Mouse (Mus musculus): Measurements from ENCODE around the gene Son. TPM values are rescaled to one million over a fixed set of nuclear protein-coding genes. Genes with fewer than 3 reads are reported as not detected.
"Not testable (repeated sequence)": the region's sequence is repeated elsewhere in the genome, so short reads cannot be mapped to it uniquely, and the experiment has no call there.

Son gene
- total RNA-seq, 2 experiments from 2014 or later, result 241 to 252 TPM

DNA sequence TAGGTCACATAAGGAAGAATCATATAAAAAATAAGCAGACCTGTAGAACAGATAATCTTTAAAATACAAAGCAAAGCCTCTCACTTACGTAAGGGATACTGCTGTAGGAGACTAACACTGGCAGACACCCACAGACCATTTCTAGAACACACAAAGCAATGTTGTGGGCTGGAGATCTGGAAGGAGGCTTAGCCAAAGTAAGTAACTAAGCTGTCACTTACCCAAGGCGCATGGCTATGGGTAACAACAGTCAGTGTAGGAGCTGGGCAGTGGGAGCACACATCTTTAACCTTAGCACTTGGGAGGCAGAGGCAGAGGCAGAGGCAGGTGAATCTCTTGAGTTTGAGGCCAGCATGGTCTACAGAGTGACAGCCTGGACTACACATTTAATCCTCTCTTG lies 7.7 kb upstream of the Son start:
- no peak for DNase-seq

DNA sequence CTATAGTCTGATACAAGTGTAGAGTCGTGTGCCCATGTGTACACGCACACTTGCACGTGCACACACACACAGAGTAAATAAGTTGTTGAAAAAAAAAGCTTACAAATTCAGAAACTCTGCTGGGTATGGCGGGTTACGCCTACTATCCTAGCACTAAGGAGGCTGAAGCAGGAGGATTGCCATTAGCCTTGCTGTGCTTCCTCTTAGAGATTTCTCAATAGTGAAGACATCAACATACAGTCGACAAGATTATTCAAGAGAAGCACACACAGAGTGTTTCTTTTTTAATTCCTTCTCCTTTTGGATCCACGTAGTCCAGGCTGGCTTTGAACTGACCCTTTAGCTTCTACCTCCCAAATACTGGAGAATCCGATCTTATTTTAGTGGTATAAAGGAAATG lies 7.1 kb upstream of the Son start:
- DNase-seq, result no peak

DNA sequence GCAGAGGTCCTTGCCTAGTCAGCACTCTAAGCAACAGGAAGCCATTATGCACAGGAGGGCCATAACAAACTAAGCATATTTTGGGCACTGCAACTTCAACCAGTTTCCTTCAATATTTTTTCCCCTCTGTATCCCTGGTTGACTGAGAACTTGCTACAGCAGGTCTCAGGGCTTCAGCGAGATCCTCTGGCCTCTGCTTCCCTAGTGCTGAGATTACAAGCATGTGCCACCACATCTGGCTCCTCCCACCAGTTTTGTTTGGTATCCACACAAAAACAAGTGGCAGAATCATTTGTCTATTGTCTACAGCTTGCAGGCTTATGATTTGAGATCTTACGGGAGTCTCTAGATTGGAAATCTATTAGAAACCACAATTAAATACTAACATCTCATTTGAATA lies 2.4 kb upstream of the Son start:
- no peak for DNase-seq

DNA sequence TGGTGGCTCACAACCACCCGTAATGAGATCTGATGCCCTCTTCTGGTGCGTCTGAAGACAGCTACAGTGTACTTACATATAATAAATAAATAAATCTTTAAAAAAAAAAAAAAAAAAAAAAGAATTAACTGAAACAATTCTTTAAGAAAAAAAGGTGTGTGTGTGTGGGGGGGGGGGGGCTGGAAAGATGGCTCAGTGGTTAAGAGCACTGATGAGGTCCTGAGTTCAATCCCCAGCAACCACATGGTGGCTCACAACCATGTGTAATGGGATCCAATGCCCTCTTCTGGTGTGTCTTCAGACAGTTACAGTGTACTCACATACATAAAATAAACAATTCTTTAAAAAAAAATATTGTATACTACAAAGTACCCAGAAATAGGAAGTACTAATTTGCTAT lies 1.9 kb upstream of the Son start:
- DNase-seq, result not testable (repeated sequence)

DNA sequence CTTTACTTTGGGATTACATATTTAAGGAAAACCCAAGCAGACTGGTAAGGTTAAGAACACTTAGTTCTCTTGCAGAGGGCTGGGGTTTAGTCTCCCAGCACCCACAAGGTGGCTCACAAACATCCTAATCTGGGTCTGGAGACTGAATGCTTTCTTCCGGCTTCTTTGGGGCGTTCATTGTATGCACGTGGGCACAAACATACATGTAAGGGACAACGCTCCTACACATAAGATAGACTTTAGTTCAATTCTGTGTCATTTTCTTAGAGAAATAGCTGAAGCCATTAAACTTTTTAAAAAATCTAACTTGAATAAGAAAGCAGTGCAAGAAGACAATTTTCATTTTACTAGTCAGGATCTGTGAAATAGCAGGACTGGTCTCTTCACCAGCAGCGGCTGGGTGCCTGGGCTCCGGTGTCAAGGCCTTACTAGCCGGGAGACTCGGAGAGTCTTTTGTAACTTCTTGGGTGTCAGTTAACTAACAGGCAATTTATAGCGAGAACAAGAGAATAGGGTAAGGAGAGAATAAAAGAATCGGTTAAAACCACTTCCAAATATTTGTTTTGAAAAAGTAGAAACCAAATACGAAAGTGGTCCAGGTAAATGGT lies 1.2 kb upstream of the Son start:
- no peak for DNase-seq

DNA sequence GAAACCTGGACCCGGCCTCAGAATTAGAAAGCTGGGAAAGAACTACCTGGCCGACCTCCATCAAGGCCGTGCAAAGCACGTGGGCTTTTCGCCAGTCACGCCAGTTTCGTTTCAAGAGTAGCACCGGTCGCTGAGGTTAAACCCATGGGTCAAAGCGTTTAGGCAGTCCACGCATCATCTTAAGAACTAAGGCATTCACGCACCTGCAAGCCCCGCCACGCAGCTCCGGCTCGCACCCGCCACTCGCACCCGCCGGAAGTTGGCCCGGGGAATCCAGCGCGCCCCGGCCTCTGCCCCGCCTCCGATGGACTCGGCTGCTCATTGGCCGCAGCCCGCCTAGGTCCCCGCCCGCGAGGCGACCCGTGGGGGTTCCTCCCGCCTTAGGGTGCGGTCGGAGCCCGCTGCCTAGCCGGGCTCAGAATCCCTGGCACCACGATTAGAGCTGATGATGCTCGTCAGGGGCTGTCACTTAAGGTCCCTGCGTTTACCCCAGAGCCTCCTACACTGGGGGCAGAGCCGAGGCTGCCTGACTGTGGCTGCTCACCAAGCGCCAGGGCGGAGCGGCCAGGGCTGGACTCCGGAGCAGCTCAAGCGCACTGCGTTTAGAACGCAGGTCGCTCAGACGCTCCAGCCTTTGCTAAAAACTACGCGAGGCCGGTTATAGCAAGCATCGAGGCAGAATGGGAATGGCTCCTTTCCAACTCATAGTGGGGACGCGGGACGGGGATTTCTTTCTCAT lies 456 bp upstream of the Son start, which contains the start of gene Gart:
Gart (minus strand) TSS at position 272 of the 739 bp plus-strand sequence.
- DNase-seq, result peak; percentile 93 to 94

DNA sequence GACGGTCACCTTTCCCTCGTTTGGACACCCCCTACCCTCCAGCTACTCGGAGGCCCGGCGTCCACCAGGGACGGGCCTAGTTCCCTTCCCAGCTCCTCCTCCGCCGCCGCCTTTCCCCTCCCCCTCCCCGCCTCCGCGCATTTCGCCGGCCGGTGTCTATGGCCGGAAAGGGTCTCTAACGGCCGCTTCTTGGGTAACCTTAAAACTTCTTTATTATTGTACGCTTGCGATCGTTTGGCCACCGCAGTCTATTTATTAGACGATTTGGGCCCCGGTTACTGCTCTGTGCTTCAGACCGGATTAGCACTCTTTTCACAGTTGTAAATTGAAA lies 879 bp downstream of the Son start:
- DNase-seq, result peak; percentile 72 to 76

DNA sequence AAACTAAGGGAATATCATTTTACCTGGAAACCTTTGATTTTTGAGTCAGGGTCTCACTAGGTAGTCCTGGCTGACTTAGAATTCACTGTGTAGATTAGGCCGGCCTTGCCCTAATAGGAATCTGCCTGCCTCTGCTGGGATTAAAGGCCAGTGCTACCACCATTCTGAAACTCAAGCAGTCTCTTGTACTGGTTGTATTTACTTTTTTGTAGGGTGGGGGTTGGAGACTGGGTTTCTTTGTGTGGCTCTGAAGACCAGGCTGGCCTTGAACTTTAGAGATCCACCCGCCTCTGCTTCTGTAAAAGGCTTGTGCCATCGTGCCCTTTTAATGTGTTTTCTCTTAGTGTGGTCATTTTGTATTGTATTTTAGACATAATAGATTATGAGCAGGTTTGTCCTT lies 1.9 kb downstream of the Son start:
- DNase-seq, result no peak

DNA sequence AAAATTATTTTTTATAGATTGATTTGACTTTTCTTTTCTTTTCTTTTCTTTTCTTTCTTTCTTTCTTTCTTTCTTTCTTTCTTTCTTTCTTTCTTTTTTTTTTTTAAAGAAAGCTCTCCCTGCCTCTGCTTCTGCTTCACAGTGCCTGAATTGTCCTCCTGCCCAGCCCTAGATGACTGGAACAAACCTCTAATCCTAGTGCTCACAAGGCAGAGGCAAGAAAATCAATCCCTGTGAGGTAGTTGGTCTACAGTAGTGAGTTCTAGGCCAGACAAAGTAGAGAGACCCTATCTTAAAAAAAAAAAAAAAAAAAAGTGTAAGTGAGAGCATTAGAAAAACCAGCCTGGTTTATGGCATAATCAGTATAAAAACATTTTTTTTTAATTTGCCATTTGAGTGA lies 2.5 kb downstream of the Son start:
- no peak for DNase-seq

DNA sequence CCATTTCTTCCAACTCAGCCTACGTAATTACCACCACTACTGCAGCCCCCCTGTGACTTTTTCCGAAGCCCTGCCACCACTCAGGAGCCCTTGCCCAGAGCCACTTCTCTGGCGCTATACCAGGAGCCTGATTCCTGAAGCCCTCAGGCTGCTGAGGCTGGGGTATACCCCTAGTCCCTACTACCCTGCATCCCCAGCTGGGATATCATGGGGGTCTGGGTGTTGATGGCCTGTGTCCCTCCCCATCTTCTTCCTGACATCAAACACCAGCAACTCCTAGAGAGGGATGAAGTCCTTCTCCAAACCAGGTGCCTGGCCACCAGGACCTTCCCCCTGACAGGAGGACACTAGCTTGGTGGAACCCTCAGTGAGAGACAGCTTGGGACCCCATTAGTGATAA lies 4.9 kb downstream of the Son start:
- no peak for DNase-seq

DNA sequence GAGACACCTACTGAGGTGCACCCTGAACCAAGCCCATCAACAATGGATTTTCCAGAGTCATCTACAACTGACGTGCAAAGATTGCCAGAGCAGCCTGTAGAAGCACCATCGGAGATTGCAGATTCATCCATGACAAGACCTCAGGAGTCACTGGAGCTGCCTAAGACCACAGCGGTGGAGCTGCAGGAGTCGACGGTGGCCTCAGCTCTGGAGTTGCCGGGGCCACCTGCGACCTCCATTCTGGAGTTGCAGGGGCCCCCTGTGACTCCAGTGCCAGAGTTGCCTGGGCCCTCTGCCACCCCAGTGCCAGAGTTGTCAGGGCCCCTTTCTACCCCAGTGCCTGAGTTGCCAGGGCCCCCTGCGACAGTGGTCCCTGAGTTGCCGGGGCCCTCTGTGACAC lies 8.0 kb downstream of the Son start:
- no peak for DNase-seq

DNA sequence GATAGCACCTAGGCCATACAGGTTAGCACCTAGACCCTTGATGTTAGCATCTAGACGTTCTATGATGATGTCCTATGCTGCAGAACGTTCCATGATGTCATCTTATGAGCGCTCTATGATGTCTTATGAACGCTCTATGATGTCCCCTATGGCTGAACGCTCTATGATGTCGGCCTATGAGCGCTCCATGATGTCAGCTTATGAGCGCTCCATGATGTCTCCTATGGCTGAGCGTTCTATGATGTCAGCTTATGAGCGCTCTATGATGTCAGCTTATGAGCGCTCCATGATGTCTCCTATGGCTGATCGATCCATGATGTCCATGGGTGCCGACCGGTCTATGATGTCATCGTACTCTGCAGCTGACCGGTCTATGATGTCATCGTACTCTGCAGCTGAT lies 10.0 kb downstream of the Son start:
- DNase-seq, result no peak

DNA sequence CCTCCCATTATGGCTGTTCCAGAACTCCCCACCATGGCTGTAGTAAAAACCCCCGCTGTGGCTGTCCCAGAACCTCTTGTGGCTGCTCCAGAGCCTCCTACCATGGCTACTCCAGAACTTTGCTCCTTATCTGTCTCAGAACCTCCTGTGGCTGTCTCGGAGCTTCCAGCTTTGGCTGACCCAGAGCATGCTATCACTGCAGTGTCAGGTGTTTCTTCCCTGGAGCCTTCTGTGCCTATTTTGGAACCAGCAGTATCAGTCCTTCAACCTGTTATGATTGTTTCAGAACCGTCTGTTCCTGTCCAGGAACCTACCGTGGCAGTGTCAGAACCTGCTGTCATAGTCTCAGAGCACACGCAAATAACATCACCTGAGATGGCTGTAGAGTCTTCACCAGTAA lies 11.2 kb downstream of the Son start:
- no peak for DNase-seq

DNA sequence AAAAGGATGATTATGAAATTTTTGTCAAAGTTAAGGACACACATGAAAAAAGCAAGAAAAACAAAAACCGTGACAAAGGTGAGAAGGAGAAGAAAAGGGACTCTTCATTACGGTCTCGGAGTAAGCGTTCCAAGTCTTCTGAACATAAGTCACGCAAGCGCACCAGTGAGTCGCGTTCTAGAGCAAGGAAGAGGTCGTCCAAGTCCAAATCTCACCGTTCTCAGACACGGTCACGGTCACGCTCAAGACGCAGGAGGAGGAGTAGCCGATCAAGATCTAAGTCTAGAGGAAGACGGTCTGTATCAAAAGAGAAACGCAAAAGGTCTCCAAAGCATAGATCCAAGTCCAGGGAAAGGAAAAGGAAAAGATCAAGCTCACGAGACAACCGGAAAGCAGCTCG lies 12.5 kb downstream of the Son start:
- DNase-seq, result no peak

DNA sequence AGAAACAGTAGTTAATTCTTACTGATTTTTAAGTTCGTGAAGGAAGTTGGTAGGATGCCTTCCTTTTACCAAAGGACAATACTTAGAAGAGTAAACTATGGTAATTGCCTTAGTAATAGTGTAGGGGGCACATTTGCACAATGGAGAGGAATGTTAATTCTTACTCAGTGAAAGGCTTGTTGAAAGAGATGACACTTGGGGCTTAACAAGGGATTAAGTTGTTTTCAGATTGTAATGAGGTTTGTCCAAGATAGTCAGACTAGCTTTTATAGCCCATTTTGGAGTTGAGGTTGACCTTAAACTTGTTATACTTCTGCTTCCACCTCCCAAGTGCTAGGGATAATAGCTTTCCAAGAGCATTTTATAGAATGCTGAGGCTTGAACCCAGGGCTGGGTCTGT lies 14.1 kb downstream of the Son start:
- DNase-seq, result no peak

DNA sequence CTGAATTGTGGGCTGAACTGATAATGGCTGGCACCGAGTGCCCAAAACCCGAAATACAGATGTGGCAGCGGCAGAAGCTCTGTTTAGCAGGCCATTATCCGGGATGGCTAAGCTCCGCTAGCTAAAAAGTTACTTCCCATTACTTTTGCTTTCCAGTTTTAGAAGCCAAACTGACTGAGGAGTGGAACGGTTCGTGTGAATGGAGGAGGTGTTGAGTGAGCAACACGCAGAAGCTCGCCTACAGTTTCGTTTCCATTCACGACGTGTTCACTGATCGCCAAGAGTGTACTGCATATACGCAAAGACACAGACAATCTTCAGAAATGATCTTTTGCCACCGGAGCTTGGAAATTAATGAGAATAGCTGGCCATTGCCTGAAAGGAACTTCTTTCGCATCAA lies 15.0 kb downstream of the Son start:
- DNase-seq, result no peak

DNA sequence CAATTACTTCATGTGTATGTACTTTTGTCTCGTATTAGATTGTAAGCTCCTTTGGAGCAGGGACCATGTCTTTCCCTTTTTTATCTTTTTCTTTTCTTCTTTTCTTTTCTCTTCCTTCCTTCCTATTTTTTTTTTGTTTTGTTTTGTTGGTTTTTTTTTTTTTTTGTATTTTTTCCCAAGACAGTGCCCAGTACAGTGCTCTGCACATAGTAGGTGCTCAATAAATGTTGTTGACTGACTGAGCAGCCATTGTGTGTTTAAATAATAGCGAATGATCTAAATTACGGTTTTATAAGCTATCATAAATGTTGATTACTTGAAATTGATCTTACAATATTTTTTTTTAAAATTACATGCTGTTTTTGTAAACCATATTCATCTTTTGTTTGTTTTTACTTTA lies 16.5 kb downstream of the Son start:
- no peak for DNase-seq

DNA sequence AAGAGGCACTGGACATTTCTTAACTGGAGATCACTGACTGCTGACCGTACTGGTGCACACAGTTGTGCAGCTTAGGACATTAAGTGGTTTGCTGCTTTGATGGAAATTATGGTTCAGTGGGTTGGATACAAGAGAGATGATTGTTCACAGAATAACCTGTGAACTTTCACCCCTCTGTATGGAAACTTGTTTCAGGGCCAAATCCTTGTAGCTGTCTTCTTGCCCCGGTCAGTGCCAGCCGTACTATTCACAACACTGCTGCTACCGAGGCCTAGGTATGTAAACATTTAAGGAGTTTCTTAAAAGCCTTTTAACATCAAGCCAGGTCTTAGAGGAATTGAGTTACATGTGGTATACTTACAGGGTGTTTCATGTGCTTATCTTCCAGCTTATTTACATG lies 27.2 kb downstream of the Son start:
- DNase-seq, result no peak

DNA sequence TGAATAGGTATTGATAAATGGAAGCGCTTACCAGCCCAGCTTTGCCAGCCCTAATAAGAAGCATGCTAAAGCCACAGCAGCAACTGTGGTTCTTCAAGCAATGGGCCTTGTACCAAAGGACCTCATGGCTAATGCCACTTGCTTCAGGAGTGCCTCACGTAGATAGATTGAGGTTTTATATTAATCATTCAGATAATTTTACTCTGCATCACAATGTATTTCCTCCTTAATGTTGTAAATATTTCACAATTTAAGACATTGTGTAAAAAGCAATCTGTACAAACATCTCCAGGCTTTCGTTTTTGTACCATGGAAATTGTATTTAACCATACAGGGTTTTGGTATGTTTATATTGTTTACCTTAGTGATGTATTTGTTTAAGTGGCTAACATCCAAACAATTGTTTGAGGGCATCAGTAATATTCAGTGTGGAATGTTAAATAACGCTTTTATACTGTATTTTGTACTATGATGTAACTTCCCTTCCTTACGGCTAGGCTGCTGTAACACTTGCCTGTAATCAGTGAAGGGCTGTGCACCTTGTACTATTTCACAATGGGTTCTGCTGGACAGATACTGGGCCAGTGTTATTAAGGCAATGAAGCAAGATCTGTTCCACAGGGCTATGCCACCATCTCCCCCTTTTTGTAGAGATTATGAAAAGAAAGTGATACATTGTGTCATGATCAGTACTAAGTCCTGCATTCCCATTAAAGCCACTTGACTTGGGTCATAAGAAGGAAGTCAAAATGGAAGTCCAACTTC lies 31.0 kb downstream of the Son start:
- no peak for DNase-seq

DNA sequence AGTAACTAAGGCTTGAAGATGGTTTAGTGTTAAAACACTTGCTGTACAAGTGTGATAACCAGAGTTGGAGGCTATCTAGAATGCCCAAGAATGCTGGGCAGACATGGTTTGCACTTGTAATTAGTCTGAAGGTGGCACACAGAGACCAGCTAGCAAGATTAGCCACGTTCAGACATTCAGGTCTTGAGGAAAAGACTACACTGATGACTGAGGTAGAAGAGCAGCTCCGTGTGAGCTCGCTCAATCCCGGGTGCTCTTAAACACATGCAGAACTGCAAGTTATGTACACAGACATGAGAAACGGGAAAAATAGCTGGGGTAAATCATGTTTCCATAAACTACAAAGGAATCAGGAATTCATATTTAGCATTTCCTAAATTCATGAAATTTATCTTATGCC lies 33.4 kb downstream of the Son start:
- DNase-seq, result no peak

DNA sequence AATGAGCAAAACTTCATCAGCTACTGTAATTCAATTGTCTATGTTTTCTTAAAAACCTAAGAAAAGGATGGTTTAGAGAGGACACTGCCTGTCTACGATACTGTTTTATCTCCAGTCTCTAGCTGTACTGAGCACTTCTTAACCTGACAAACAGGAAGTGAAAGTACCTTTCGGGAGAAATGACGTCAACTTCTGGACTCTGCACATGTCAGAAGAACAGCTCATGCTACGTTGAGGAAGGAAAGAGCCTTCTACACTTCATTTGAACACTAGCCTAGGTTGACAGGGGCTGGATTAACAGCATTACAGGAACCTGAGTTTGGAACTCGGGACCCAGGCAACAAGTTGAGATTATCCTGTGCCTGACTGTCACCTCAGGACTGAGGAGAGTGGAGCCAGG lies 38.2 kb downstream of the Son start:
- no peak for DNase-seq

DNA sequence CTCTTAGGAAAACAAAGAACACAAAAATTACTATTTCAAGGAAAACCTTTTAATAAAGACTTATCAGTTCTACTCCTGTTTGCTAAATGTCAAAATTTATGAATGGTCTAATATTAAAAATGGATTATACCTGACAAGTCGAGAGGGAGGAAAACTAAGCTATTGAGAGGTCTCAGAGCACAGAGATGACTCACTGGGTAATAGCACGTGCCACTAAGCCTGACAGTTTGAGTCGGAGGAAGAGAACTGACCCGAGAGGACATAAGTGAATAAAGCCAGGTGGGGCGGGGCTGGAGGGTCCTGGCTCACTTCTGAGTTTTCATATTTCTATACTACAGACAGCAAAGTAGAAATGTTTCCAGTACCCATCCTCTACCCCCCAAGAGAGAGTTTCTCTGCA lies 39.1 kb downstream of the Son start:
- no peak for DNase-seq

DNA sequence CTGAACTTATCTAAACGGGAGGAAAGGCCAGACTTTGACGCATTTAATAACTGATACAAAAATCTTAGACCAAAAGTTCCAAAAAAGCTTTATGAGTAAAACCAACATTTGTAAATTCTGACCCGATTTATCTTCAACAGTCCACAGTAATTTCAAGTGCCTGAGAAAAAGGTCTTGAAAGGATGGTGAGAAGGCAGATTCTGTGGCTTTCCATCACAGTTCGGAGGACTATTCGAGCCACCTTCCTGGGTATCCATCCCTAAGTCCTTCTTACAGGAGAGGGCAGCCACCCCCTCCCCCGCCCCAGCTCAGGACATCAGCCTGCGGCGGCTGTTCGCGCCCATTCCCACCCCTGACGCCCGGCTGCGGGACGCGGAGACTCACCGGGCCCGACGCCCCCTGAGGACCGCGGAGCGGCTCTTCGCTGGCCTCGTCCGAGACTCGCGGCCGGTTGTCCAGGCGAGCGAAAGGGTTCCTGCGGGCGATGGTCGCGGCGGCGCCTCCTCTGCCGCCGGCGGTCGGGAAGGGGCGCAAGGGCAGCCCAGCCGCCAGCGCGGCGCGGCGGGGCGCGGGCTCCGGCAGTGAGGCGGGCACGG lies 40.8 kb downstream of the Son start:
- no peak for DNase-seq

Data from layer of hippocampus, postnatal 36 days (tissue).